Mouse (Mus musculus) large intestine, adult 2 months (tissue): ENCODE results near the gene Klrc1. TPM values are rescaled to one million over a fixed set of nuclear protein-coding genes. Genes with fewer than 3 reads are reported as not detected.
"Not testable (repeated sequence)": the region's sequence is repeated elsewhere in the genome, so short reads cannot be mapped to it uniquely, and the experiment has no call there.

Experiments
- DNase-seq: peaks from one replicate; pipeline ENCODE4 v3.0.0-alpha.2; 2012; ENCODE audit warnings: low read depth, low spot score
- WGBS: fragments of 180-500 bp; shearing (Covaris S2); methylation state at CpG from one replicate; pipeline ENCODE4 v1.1.7; 2018; 5-methylcytosine and 5-hydroxymethylcytosine counted together
- polyA plus RNA-seq: library from polyadenylated mRNA; depleted of rRNA; stranded (reverse); fragments of >200 nt; gene quantifications from 2 replicates; pipeline ENCODE4 v1.2.3, GENCODE M21; 2012; rRNA removed

Klrc1 gene
- 0.10 and 0.18 TPM in 2 replicates for polyA plus RNA-seq

DNA sequence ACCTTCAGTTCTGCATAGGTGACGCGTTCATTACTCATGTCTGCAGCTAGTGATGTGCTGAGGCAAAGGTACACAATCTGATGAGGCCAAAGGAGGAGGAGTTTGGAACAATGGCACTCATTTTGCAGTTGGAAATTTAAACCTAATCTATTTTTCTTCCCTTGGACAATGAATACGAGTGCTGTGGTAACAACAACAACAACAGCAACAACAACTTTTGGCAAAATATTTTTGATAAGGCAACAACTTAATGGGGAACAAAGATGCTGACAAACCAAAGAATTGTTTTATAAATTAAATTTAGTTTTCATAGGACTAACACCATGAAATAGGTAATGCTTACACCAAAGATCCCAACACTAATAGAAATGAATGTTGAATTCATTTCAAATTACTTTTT is at the start of gene Klrc1:
TSS of gene Klrc1 (minus strand) at position 101 of the 400 bp plus-strand sequence.
- DNase-seq, result no peak
- 71% methylated on average over 3 of the region's 3 CpGs for WGBS

DNA sequence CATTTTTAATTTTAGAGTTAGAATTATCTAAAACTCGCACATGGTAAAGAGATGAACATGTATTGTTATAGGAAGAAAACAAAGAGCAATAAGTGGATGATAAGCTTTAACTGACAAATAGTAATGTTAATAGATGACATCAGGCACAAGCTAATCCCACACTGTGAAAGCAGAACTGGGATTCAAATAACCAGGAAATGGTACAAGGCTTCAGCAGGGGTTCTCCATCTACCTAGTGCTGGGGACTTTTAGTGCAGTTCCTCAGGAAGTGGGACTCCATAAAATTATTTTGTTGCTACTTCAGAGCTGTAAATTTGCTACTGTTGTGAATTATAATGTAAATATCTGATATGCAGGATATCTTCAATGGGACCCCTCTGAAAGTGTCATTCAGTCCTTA is 48.5 kb upstream of the Klrc1 start:
- WGBS, result 90% methylated on average over 1 of the region's 1 CpGs
- DNase-seq, result no peak

DNA sequence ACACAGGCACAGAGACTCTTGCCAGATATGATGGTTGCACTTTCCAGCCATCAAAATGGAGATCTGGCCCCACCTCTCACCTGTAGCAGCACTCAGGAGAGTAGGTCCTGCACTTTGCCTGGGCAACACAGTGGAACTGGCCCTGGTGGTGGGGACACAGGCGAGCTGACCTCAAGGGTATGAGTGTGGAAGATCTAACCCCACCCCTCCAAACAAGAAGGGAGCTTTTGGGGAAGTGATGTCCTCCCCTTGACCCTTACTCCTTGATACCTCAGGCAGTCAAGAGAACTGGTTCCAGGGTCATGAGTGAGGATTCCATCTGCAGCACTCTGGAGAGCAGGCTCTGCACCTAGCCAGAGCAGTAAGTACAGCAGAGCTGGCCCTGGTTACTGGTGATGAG is 42.6 kb upstream of the Klrc1 start:
- DNase-seq, result no peak
- 25% methylated on average over 1 of the region's 1 CpGs for WGBS

DNA sequence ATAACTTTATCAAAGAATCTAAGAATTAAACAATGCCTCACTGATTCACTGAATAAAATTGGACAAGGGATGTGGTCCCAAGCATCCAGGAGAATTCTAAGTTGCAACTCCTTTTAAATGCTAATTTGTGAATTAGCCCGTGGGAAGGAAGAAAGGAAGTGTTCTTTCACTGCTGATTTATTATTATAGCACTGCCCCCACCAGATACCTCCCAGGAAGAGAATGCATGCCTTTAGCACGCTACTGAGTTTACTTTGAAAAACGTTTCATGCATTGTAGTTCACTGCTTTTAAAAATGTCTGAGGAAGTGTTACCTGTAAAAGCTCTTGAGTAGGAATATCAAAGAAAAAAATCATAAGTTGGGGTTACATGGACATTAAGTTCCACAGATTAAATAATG is 41.7 kb upstream of the Klrc1 start:
- DNase-seq, result no peak
- WGBS, result 15% methylated on average over 3 of the region's 3 CpGs

DNA sequence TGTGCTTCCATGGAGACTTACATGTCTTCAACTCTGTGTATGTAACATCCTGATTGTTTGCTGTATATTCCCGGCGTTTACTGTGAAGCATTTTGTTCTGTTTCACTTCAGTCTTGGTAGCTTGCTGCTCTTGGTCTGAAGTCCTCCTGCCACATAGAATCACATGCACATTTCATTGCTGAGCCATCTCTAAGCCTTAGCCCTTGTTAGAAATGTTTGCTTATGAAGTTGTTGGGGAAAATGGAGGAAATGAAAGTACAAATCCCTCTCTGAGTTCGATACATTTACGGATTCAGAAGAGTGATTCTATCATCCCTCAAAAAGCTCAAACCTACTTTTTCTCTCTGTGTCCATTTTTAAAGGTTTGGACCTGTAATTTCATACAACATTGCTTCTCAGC is 38.3 kb upstream of the Klrc1 start, which contains the start of gene Klri1:
TSS of gene Klri1 (minus strand) at position 101 of the 400 bp plus-strand sequence.
- WGBS, result 78% methylated on average over 4 of the region's 4 CpGs
- no peak for DNase-seq

DNA sequence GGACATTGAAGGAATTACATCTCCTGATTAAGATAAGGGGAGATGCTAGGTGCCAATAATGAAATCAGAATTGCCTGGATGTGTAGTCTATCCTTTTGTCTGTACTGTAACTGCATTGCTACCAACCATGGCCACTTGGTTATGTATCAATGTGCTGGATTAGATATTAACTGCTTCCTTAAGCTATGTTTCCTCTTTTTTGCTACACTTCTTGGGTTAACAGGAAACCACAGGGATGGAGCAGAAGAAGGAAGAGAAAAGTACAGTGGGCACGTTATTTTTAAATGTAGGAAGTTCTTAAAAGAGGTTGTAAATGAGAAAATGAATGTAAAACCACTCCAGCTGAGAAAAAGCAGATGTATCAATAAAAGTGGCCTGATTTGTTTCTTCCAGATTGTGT is 34.8 kb upstream of the Klrc1 start:
- WGBS, result 11% methylated on average over 1 of the region's 1 CpGs
- DNase-seq, result no peak

DNA sequence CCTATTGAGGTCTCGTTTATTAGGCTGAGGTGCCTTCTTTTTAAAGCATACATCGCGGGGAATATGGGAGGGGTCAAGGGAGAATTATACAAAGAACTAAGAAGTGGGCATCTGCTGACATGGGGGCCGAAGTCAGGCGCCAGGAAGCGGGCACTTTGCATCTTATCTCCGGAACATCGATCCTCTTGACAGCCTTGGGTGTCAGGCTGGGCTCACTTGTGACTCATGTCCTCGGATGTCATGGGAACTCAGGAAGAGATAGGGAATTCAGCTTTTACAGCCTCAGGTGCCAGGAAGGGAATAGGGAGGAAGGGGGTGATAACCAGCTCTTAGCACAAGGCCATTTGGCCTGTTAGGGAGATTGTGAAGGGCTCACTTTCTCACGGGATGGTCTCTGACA is 12.7 kb upstream of the Klrc1 start:
- WGBS, result 78% methylated on average over 10 of the region's 10 CpGs
- DNase-seq, result not testable (repeated sequence)

DNA sequence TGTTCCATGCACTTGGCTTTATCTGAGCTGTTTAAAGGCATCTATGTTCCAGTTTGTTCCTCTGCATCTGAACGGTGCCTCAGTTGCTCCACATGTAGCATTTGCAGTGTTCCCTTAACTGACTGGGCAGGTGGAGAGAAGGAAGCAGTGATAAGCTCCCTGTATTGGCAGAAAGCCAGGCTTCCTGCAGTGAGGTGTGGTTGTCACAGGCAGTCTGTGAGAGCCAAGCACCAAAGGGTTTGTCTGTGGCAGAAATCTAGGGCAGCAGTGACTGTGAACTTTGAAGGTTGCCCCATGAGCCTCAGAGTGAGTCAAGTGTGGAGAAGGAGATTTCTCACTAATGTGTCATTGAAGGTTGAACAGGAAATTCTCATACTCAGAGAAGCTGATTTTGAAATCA is 1.6 kb upstream of the Klrc1 start:
- DNase-seq, result no peak
- 23% methylated on average over 1 of the region's 1 CpGs for WGBS

DNA sequence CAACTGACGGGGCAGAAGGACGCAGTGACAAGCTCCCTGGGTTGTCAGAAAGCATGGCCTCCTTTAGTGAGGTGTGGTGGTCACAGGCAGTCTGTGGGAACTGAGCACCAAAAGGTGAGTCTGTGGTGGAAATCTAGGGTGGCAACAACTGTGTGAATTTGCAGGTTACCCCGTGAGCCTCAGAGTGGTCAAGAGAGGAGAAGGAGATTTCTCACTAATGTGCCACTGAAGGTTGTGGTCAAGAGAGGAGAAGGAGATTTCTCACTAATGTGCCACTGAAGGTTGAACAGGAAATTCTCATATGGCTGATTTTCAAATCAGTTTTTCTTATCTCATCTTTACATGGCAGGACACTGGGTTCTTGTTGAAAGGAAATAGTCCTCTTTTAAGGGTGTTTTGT is 17.5 kb downstream of the Klrc1 start:
- not testable (repeated sequence) for DNase-seq
- WGBS, result no CpG with 5 or more reads among the region's 3 CpGs

DNA sequence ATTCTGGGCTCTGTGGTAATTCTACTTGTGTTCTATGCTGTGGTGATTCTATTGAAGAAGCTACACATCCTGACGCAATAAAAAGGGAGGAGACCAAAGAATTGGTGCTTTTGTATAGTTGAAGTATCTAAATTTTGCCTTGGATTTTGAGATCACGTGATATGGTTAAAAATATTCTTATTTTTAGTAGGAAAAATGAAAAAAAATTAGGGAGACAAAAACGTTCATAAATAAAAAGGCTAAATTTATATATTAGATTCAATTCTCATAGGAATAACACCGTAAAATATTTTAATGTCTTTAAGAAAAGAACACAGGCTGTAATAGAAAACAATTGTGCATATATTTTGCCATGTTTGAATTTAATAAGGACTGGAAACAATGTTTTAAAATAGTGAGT is 18.2 kb downstream of the Klrc1 start, which contains the start of gene Klrc2:
TSS of gene Klrc2 (minus strand) at position 101 of the 400 bp plus-strand sequence.
- DNase-seq, result not testable (repeated sequence)
- 69% methylated on average over 4 of the region's 4 CpGs for WGBS

DNA sequence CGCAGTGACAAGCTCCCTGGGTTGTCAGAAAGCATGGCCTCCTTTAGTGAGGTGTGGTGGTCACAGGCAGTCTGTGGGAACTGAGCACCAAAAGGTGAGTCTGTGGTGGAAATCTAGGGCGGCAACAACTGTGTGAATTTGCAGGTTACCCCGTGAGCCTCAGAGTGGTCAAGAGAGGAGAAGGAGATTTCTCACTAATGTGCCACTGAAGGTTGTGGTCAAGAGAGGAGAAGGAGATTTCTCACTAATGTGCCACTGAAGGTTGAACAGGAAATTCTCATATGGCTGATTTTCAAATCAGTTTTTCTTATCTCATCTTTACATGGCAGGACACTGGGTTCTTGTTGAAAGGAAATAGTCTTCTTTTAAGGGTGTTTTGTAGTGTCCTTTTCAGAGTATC is 34.7 kb downstream of the Klrc1 start:
- 100% methylated on average over 1 of the region's 3 CpGs for WGBS
- DNase-seq, result not testable (repeated sequence)

DNA sequence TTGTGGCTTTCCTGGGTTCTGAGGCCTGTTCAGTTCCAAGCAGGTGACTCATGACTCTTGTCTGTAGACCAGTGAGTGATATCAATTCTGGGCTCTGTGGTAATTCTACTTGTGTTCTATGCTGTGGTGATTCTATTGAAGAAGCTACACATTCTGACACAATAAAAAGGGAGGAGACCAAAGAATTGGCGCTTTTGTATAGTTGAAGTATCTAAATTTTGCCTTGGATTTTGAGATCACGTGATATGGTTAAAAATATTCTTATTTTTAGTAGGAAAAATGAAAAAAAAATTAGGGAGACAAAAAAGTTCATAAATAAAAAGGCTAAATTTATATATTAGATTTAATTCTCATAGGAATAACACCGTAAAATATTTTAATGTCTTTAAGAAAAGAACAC is 35.5 kb downstream of the Klrc1 start, which contains the start of gene Klrc3:
TSS of gene Klrc3 (minus strand) at position 101 of the 400 bp plus-strand sequence.
- not testable (repeated sequence) for DNase-seq
- WGBS, result 77% methylated on average over 3 of the region's 3 CpGs

DNA sequence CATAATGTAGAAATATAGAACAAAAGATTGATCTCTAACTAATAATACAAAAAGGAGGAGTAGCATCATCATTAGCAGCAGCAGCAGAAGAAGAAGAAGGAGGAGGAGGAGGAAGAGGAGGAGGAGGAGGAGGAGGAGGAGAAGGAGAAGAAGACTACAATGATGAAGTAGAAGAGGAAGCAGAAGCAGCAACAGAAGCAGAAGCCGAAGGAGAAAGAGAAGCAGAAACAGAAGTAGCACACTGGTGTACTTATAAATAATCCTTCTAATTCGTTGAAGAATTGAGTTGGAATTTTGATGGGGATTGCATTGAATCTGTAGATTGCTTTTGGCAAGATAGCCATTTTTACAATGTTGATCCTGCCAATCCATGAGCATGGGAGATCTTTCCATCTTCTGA is 47.7 kb downstream of the Klrc1 start:
- WGBS, result 75% methylated on average over 2 of the region's 2 CpGs
- DNase-seq, result not testable (repeated sequence)

DNA sequence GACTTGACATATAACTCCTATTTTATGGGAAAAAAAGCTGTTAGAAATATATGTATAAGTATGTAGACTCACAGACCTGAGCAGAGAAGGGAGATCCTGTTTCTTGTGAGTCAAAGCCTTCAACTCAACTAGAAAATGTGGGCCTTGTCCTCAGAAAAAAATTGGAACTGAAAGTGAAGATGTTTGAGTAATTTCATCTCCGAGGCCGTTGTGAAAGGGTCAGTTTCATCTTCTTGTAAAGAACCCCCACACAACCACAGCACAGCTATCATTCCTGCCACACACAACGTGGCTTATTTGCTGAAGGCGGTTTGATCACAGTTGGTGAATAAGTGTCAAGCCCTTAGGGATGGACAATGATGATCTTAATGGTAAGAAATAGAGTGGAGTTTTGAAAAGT is 55.0 kb downstream of the Klrc1 start, which contains the start of gene Klrk1:
TSS of gene Klrk1 (minus strand) at position 130 of the 400 bp plus-strand sequence.
- no peak for DNase-seq
- 64% methylated on average over 4 of the region's 4 CpGs for WGBS

Other genes starting within 250 kb of the Klrc1 start
- gene Clec1a, start 227.0 kb downstream of the Klrc1 start, polyA plus RNA-seq, result 0.24 and 0.58 TPM in 2 replicates
- gene Olr1, start 171.8 kb downstream of the Klrc1 start, polyA plus RNA-seq, result 0.07 TPM in 1 of 2 replicates, not detected in the other
- not detected in 2 replicates for gene Tmem52b, start 166.4 kb downstream of the Klrc1 start, polyA plus RNA-seq
- gene Gabarapl1, start 145.8 kb downstream of the Klrc1 start, polyA plus RNA-seq, result 20.2 and 21.5 TPM in 2 replicates
- 0.16 and 0.19 TPM in 2 replicates for gene Klre1, start 101.1 kb downstream of the Klrc1 start, polyA plus RNA-seq
- gene Klrd1, start 87.2 kb downstream of the Klrc1 start, polyA plus RNA-seq, result 0.36 and 0.91 TPM in 2 replicates
- 0.15 and 0.18 TPM in 2 replicates for gene Klrk1, start 55.1 kb downstream of the Klrc1 start, polyA plus RNA-seq
- not detected in 2 replicates for gene Klrc3, start 35.6 kb downstream of the Klrc1 start, polyA plus RNA-seq
- gene Klrc2, start 18.3 kb downstream of the Klrc1 start, polyA plus RNA-seq, result 0.19 TPM in 1 of 2 replicates, not detected in the other
- gene Klri1, start 38.2 kb upstream of the Klrc1 start, polyA plus RNA-seq, result 0.14 and 0.19 TPM in 2 replicates
- 0.01 TPM in 1 of 2 replicates, not detected in the other for gene Klri2, start 61.5 kb upstream of the Klrc1 start, polyA plus RNA-seq
- gene Gm156, start 105.3 kb upstream of the Klrc1 start, polyA plus RNA-seq, result not detected in 2 replicates
- not detected in 2 replicates for gene Gm17631, start 183.7 kb upstream of the Klrc1 start, polyA plus RNA-seq
- gene Klra17, start 197.7 kb upstream of the Klrc1 start, polyA plus RNA-seq, result 0.48 and 0.49 TPM in 2 replicates
- 0.16 TPM in 1 of 2 replicates, not detected in the other for gene Klra5, start 238.7 kb upstream of the Klrc1 start, polyA plus RNA-seq